Mouse (Mus musculus): Measurements from ENCODE around the gene Ndufb2.

The Ndufb2 gene

GRCm38 (mm10) chr6:39580558-39580957 is 11.8 kb upstream of the Ndufb2 start:
- no peak for DNase-seq (ENCODE audit: low read depth, low spot score)

GRCm38 (mm10) chr6:39581087-39581784 is 11.1 kb upstream of the Ndufb2 start:
- DNase-seq (ENCODE audit: low read depth, low spot score) = no peak

- no peak for DNase-seq (ENCODE audit: low read depth, low spot score)
Observed at GRCm38 (mm10) chr6:39585517-39585916, 6.9 kb upstream of the Ndufb2 start, which contains the start of gene Gm42420. Gene Gm42420 (plus strand): TSS chr6:39585753.

GRCm38 (mm10) chr6:39591481-39591880 is 893 bp upstream of the Ndufb2 start:
- no peak for DNase-seq (ENCODE audit: low read depth, low spot score)

- no peak for DNase-seq (ENCODE audit: low read depth, low spot score)
Observed at GRCm38 (mm10) chr6:39600851-39601250, 8.5 kb downstream of the Ndufb2 start.

GRCm38 (mm10) chr6:39601828-39602227 is 9.5 kb downstream of the Ndufb2 start:
- no peak for DNase-seq (ENCODE audit: low read depth, low spot score)

GRCm38 (mm10) chr6:39604565-39604964 is 12.2 kb downstream of the Ndufb2 start:
- DNase-seq (ENCODE audit: low read depth, low spot score) = no peak

GRCm38 (mm10) chr6:39606056-39606455 is 13.7 kb downstream of the Ndufb2 start:
- DNase-seq (ENCODE audit: low read depth, low spot score) = no peak

- DNase-seq (ENCODE audit: low read depth, low spot score) = no peak
Observed at GRCm38 (mm10) chr6:39606862-39607261, 14.5 kb downstream of the Ndufb2 start.

GRCm38 (mm10) chr6:39607365-39607764 is 15.0 kb downstream of the Ndufb2 start:
- no peak for DNase-seq (ENCODE audit: low read depth, low spot score)

- no peak for DNase-seq (ENCODE audit: low read depth, low spot score)
Observed at GRCm38 (mm10) chr6:39610207-39610606, 17.8 kb downstream of the Ndufb2 start.

- no peak for DNase-seq (ENCODE audit: low read depth, low spot score)
Observed at GRCm38 (mm10) chr6:39611296-39611695, 18.9 kb downstream of the Ndufb2 start.

All from skeletal muscle tissue, adult 2 months (tissue).